Mouse (Mus musculus) G1E (cell line): ENCODE data around the gene Zbtb8a.

Experiments
- CTCF ChIP-seq: IDR thresholded peaks from 2 replicates; pipeline ENCODE4 v1.5.1; 2012; ENCODE audit warnings: low read depth, low read length, inconsistent platforms, mixed read lengths
- GATA1 ChIP-seq: IDR thresholded peaks from 2 replicates; pipeline ENCODE4 v1.6.1; 2012; ENCODE audit warnings: borderline replicate concordance, low read length, inconsistent platforms, mixed read lengths
- TAL1 ChIP-seq: conservative IDR thresholded peaks from 2 replicates; pipeline ENCODE4 v1.6.1; 2012; ENCODE audit warnings: low read depth, low read length, inconsistent platforms, mixed read lengths

- TF ChIP-seq CTCF = no peak
- no peak for TF ChIP-seq TAL1
- no peak for TF ChIP-seq GATA1
These were observed 26.8 kb downstream of the Zbtb8a start for GRCm38 (mm10) chr4:129351111-129351510.
